Mouse (Mus musculus) cerebellum, adult 11 months (tissue): ENCODE results near the gene Ctsd.
"Not testable (repeated sequence)": the region's sequence is repeated elsewhere in the genome, so short reads cannot be mapped to it uniquely, and the experiment has no call there.

Experiments
- DNase-seq: peaks from one replicate; pipeline ENCODE4 v3.0.0; 2022

The Ctsd gene

DNA sequence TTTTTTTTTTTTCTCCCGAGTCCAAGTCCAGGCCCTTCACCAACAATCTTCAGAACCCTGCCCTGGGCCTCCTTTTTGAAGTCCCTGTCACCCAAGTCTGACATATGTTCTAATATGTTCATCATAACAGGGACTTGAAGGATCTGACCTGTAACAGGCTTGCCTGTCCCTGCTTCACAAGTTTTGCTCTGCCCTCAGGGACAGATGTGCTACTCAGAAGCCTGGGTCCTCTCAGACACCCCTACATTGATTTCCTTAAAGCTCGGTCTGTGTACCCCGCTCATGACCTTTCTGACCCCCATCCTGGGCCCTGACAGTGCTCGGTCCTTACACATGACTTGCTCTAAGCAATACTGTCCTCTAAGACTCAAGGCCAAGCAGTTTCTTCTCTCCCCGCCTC is 14.8 kb downstream of the Ctsd start:
- DNase-seq = no peak

DNA sequence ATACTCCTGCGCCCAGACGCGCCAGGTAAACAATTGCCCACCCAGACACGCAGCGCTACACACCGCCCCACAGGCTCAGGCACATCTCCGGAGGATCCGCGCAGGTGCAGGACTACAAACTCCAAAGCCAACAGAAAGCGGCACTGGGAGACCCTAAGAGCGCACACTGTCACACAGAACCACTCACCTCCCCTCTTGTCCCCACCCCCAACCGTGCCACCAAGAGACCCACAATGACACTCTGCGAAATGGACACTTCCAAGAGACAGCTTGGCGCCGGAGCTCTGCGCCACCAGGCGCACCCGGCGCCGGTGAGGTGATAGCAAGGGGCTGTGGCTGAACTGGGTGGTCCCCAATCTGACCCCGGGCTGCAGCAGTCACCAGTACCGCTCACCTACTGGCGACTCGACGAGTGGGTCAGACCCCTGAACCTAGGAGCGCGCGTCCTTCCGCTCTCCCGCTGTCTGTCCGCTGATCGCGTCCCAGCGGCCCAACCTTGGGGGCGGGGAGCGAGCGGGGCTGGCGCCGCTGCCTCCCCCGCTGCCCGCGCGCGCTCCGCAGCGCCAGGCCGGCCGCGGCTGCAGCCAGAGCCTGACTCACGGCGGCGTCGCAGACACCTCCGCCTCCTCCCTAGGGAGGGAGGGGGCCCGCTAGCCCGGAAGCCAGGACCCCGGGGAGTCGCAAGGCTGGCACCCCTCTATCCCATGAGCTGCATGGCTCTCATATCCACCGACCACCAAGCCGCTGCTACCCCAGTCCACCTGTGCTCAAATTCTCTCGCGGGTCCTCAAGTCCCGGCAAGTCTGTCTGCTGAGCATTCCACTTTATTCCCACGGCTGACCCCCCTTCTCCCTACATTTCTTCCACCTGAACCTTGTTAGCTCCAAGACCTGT is 15.8 kb downstream of the Ctsd start:
- peak; percentile 55 for DNase-seq

GRCm38 (mm10) chr7:142371398-142371767 is 16.5 kb downstream of the Ctsd start:
- peak; percentile 71 for DNase-seq

DNA sequence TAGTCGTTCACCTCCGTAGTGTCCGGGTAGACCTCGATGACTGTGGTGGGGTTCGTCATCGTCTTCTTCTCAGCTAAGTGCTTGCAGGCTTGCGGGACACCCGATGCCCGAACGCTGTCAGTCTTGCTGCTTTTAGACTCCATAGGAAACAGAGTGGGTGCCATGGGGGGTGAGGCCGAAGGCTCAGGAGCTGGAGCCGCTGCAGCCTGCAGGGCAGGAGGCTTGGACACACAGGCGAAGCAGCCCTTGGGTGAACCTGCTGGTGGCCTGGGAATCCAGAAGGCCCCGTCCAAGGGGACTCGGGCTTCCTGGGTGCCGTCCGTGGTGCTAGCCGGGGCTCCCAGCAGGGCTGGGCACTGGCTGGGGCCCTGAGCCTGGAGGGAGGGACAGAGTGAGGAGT is 16.9 kb downstream of the Ctsd start:
- no peak for DNase-seq

- DNase-seq = peak; percentile 73
Measured at GRCm38 (mm10) chr7:142369820-142370219, 18.0 kb downstream of the Ctsd start.

DNA sequence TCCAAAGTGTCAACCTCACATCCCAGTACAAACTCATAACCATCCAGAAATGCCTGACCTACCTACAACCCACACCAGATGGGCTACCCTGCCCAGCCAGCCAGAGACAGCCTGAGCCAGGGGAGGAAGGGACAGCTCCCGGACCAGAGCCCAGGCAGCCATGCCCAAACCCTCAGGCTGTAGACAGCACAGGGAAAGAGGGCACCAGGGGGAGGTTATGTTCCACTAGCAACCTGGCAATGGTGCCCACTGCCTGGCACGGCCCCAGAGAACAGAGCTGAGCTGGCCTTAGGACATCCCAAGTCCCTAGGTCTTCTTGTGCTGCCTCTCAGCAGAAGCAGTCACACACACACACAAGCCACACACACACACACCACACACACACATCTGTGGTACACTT is 19.0 kb downstream of the Ctsd start:
- peak; percentile 88 for DNase-seq

DNA sequence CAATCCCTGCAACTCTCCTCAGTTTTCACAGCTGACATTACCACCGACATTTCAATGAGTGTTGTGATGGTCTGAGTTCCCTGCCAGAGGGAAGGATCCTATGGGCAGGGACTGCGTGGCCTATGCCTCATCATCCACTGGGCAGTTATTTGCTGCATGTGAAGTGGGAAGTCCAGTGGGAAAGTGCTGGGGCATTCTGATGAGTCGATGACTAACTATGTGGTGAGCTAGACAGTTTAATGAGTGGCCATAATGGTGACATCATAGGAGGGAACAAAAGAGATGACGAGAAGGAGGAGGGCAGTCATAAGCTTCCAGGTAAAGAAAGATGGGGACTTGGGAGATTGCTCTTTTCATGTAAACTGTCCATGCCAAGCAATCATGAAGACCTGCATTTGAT is 24.7 kb downstream of the Ctsd start:
- no peak for DNase-seq

DNA sequence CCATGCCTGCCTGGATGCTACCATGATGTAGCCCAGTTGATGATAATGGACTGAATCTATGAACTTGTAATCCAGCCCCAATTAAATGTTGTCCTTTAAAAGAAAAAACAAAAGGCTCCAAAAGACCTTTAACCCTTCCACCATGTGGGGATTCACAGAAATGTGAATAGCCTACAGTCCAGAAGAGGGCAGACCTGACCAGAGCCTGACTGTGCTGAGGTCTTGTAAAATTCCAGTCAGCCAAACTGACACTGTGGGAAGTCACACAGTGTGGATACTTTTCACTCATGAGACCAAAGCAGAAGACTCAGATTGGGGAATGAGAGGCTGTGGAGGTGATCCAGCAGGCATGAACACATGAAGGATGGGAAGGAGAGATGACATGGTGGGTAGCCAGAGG is 27.1 kb downstream of the Ctsd start:
- no peak for DNase-seq

GRCm38 (mm10) chr7:142359129-142359528 is 28.7 kb downstream of the Ctsd start:
- no peak for DNase-seq

- DNase-seq = no peak
Measured at GRCm38 (mm10) chr7:142357566-142357965, 30.3 kb downstream of the Ctsd start.

- DNase-seq = no peak
Measured at GRCm38 (mm10) chr7:142354661-142355233, 33.1 kb downstream of the Ctsd start.

GRCm38 (mm10) chr7:142353854-142354253 is 34.0 kb downstream of the Ctsd start:
- DNase-seq = no peak

DNA sequence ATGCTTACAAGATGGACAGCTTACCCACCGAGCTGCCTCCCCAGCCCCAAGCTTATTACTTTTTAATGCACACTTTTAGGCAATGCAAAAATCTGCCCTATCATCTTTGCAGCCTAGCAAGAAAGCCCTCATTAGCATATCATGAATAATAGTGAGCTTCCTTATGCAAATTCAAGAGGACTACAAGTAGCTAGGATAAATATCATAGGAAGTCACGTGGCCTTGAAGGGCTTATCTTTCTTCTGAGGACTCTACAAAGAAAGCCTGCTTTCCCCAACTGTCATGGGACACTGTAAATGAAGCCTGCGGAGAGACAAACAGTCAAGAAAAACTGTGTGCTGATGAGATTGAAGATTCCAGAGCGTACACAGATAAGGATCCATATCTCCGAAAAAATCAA is 36.3 kb downstream of the Ctsd start:
- no peak for DNase-seq

- no peak for DNase-seq
Measured at GRCm38 (mm10) chr7:142349308-142349961, 38.4 kb downstream of the Ctsd start.

- DNase-seq = no peak
Measured at GRCm38 (mm10) chr7:142347542-142347941, 40.3 kb downstream of the Ctsd start.

GRCm38 (mm10) chr7:142342247-142342640 is 45.6 kb downstream of the Ctsd start:
- DNase-seq = no peak

GRCm38 (mm10) chr7:142341564-142342246 is 46.1 kb downstream of the Ctsd start:
- no peak for DNase-seq

- DNase-seq = no peak
Measured at GRCm38 (mm10) chr7:142340269-142340970, 47.4 kb downstream of the Ctsd start.

- peak; percentile 86 for DNase-seq
Measured at GRCm38 (mm10) chr7:142335151-142335550, 52.7 kb downstream of the Ctsd start.

DNA sequence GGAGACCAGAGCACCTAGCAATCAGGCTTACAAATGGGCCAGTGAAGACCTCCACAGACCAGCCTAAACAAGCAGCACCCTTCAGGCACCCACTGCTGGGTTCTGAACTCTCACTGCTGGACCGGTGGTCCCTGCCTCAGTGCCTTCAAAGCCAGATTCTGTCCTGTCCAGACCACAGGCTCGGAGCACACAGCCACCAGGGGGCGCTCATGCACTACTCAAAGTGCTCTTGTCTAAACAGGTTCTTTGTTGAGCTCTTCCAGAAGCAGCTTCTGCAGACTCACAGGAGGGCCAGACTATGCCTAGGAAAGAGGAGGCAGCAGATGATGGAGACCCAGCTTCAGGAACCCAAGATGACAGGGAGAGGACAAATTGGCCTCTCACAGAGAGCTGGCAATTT is 53.6 kb downstream of the Ctsd start:
- peak; percentile 89 for DNase-seq

GRCm38 (mm10) chr7:142332741-142333140 is 55.1 kb downstream of the Ctsd start:
- not testable (repeated sequence) for DNase-seq

DNA sequence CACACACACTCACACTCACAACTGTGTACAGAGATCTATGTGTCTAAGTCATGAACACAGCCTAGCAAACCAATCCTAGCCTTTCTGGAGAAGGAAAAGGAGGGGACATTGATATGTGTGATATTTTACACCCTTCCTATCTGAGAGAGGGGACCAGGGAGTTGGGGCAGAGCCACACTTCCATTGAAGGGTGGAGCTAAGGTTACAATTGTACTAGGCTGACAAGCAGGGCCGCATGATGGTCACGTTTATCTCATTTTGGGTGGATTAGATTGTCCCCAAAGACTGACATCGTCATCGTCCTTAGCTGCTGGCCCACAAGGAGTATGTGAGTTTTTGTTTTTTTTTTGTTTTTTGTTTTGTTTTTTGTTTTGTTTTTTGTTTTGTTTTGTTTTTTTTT is 56.6 kb downstream of the Ctsd start:
- no peak for DNase-seq

- DNase-seq = no peak
Measured at GRCm38 (mm10) chr7:142330271-142330724, 57.5 kb downstream of the Ctsd start.
